Mouse (Mus musculus) heart, embryonic 16.5 days (tissue): ENCODE results near the gene Npr1. TPM values are rescaled to one million over a fixed set of nuclear protein-coding genes. Genes with fewer than 3 reads are reported as not detected.

ENCODE experiments used
- ATAC-seq: fragments of 200-750 bp; cut with Nextera tagmentation; replicated peaks from 2 replicates; pipeline ENCODE4 v1.8.0; 2017; ENCODE audit warnings: moderate number of reproducible peaks; ENCODE audit not compliant: insufficient read depth, low FRiP score; ENCODE audit errors: extremely low read depth
- H3K27ac ChIP-seq: fragments of 300-500 bp; sonication (generic); 2 replicates; pipeline ENCODE4 v1.5.1; 2014; ENCODE audit warnings: mild to moderate bottlenecking, low read length, control low read depth, moderate library complexity
- H3K27me3 ChIP-seq: fragments of 300-500 bp; sonication (generic); 2 replicates; pipeline ENCODE4 v1.6.1; 2014; ENCODE audit warnings: low read length, mixed read lengths; ENCODE audit not compliant: control insufficient read depth, insufficient read depth
- H3K36me3 ChIP-seq: fragments of 300-500 bp; sonication (generic); 2 replicates; pipeline ENCODE4 v1.6.1; 2014; ENCODE audit not compliant: control insufficient read depth, insufficient read depth
- H3K4me1 ChIP-seq: fragments of 300-500 bp; sonication (generic); 2 replicates; pipeline ENCODE4 v1.6.1; 2014; ENCODE audit warnings: low read length, mixed read lengths; ENCODE audit not compliant: control insufficient read depth, insufficient read depth
- H3K4me2 ChIP-seq: fragments of 300-500 bp; sonication (generic); 2 replicates; pipeline ENCODE4 v1.6.1; 2014; ENCODE audit warnings: low read depth, mild to moderate bottlenecking, control low read depth, low read length
- H3K4me3 ChIP-seq: fragments of 300-500 bp; sonication (generic); 2 replicates; pipeline ENCODE4 v1.5.1; 2014; ENCODE audit warnings: mild to moderate bottlenecking, control low read depth, low read length
- H3K9ac ChIP-seq: fragments of 300-500 bp; sonication (generic); 2 replicates; pipeline ENCODE4 v1.6.1; 2014; ENCODE audit warnings: low read length, control low read depth
- H3K9me3 ChIP-seq: fragments of 300-500 bp; sonication (generic); replicated peaks from 2 replicates; pipeline ENCODE4 v1.6.1; 2016; ENCODE audit warnings: low read length; ENCODE audit not compliant: control insufficient read depth
- WGBS: fragments of 180-500 bp; shearing (Covaris S2); extraction: QIAGEN DNeasy Blood & Tissue Kit; methylation state at CpG from one replicate; pipeline ENCODE4 v1.1.7; 2014; 5-methylcytosine and 5-hydroxymethylcytosine counted together
- polyA plus RNA-seq: library from polyadenylated mRNA; unstranded; fragments of >200 nt; fragmentation: Nextera tagmentation; extraction: Ambion mirVana; gene quantifications from 2 replicates; pipeline ENCODE4 v1.2.1, GENCODE M21; 2015

The Npr1 gene
- polyA plus RNA-seq = 11.3 and 13.0 TPM in 2 replicates

- Histone ChIP-seq H3K4me3 (peak within 1 kb of the TSS; percentile 63), H3K9ac (peak within 1 kb of the TSS; percentile 80), H3K27me3 (peaks cover 19% of the 10 kb centered on the region), H3K36me3 (no peaks in the 10 kb centered on the region), H3K4me1 (0 out of 2 replicates have a peak, but pooled peaks cover 3% of the 10 kb centered on the region), H3K4me2 (peak within 1 kb of the TSS; percentile 68), H3K27ac (peak within 1 kb of the TSS; percentile 20; the same call in 1 of the 2 replicates), H3K9me3 (0 out of 2 replicates have a peak, but pooled peaks cover 3% of the 10 kb centered on the region)
- WGBS = under 1% methylated on average over 41 of the region's 49 CpGs
- ATAC-seq = peak; percentile 31
These were observed at the start of gene Npr1 for GRCm38 (mm10) chr3:90465686-90466310. Npr1 (minus strand) TSS chr3:90465866.

GRCm38 (mm10) chr3:90515242-90515641 is 49.6 kb upstream of the Npr1 start:
- Histone ChIP-seq H3K4me3 (peak overlapping the region; percentile 64), H3K4me2 (peak overlapping the region; percentile 89), H3K9ac (peak overlapping the region; percentile 73), H3K36me3 (peaks cover 6% of the 10 kb centered on the region), H3K4me1 (peaks cover 20% of the 10 kb centered on the region), H3K27me3 (no peaks in the 10 kb centered on the region), H3K27ac (peak overlapping the region; percentile 87), H3K9me3 (no peaks in the 10 kb centered on the region)
- no peak for ATAC-seq
- WGBS = 26% methylated on average over 1 of the region's 1 CpGs

GRCm38 (mm10) chr3:90514691-90515090 is 49.0 kb upstream of the Npr1 start:
- ATAC-seq = peak; percentile 81
- Histone ChIP-seq H3K4me3 (peak overlapping the region; percentile 64), H3K27ac (peak overlapping the region; percentile 87), H3K9me3 (no peaks in the 10 kb centered on the region), H3K4me1 (peaks cover 22% of the 10 kb centered on the region), H3K36me3 (peaks cover 6% of the 10 kb centered on the region), H3K4me2 (peak overlapping the region; percentile 89), H3K9ac (peak overlapping the region; percentile 73), H3K27me3 (no peaks in the 10 kb centered on the region)
- 0% methylated on average over 10 of the region's 10 CpGs for WGBS

GRCm38 (mm10) chr3:90513796-90514590 is 48.3 kb upstream of the Npr1 start, which contains the start of the genes S100a1 and S100a13:
S100a1 (minus strand) TSS chr3:90514392.
S100a13 (plus strand) TSS chr3:90514435.
- WGBS = 3% methylated on average over 25 of the region's 25 CpGs
- ATAC-seq = peak; percentile 74
- H3K4me2 ChIP-seq = peak within 1 kb of the TSS; percentile 89

GRCm38 (mm10) chr3:90512948-90513642 is 47.4 kb upstream of the Npr1 start:
- Histone ChIP-seq H3K9ac (peak overlapping the region; percentile 73), H3K4me2 (peak overlapping the region; percentile 89), H3K4me3 (peak overlapping the region; percentile 64), H3K27ac (peak overlapping the region; percentile 37; the same call in 1 of the 2 replicates), H3K4me1 (peaks cover 25% of the 10 kb centered on the region), H3K9me3 (no peaks in the 10 kb centered on the region), H3K27me3 (no peaks in the 10 kb centered on the region), H3K36me3 (peaks cover 6% of the 10 kb centered on the region)
- WGBS = 64% methylated on average over 9 of the region's 9 CpGs
- ATAC-seq = no peak

More at GRCm38 (mm10) chr3:90513796-90514590, 48.3 kb upstream of the Npr1 start, which contains the start of the genes S100a1 and S100a13:
- Histone ChIP-seq H3K9me3 (no peaks in the 10 kb centered on the region), H3K4me1 (peaks cover 24% of the 10 kb centered on the region), H3K9ac (peak within 1 kb of the TSS; percentile 73), H3K4me3 (peak within 1 kb of the TSS; percentile 64), H3K27me3 (no peaks in the 10 kb centered on the region), H3K27ac (peak within 1 kb of the TSS; percentile 87), H3K36me3 (peaks cover 6% of the 10 kb centered on the region)

GRCm38 (mm10) chr3:90512276-90512675 is 46.6 kb upstream of the Npr1 start:
- Histone ChIP-seq H3K9me3 (no peaks in the 10 kb centered on the region), H3K27me3 (no peaks in the 10 kb centered on the region), H3K36me3 (peaks cover 6% of the 10 kb centered on the region), H3K4me3 (no peak overlapping the region), H3K9ac (no peak overlapping the region), H3K4me2 (no peak overlapping the region), H3K4me1 (peaks cover 31% of the 10 kb centered on the region), H3K27ac (no peak overlapping the region)
- 82% methylated on average over 5 of the region's 5 CpGs for WGBS
- no peak for ATAC-seq

- Histone ChIP-seq H3K27me3 (no peaks in the 10 kb centered on the region), H3K9ac (no peak overlapping the region), H3K4me1 (peaks cover 22% of the 10 kb centered on the region), H3K9me3 (no peaks in the 10 kb centered on the region), H3K4me2 (peak overlapping the region; percentile 62), H3K4me3 (peak overlapping the region; percentile 83), H3K36me3 (peaks cover 21% of the 10 kb centered on the region), H3K27ac (peak overlapping the region; percentile 77)
- 28% methylated on average over 2 of the region's 2 CpGs for WGBS
- ATAC-seq = no peak
These were observed 44.1 kb upstream of the Npr1 start for GRCm38 (mm10) chr3:90509747-90510123.

GRCm38 (mm10) chr3:90508950-90509746 is 43.5 kb upstream of the Npr1 start, which contains the start of gene Chtop:
Chtop (minus strand) TSS chr3:90509498.
- Histone ChIP-seq H3K4me3 (peak within 1 kb of the TSS; percentile 83), H3K36me3 (peaks cover 21% of the 10 kb centered on the region), H3K9me3 (no peaks in the 10 kb centered on the region), H3K9ac (peak within 1 kb of the TSS; percentile 96), H3K27ac (peak within 1 kb of the TSS; percentile 95), H3K27me3 (no peaks in the 10 kb centered on the region), H3K4me2 (peak within 1 kb of the TSS; percentile 78), H3K4me1 (peaks cover 22% of the 10 kb centered on the region)
- WGBS = under 1% methylated on average over 66 of the region's 66 CpGs
- peak; percentile 88 for ATAC-seq
